Mouse (Mus musculus): ENCODE data around the gene Cldn7. TPM values are rescaled to one million over a fixed set of nuclear protein-coding genes. Genes with fewer than 3 reads are reported as not detected.
A peak's percentile ranks its signal among the peaks of the same experiment; 100 is the strongest.

Gene Cldn7
- polyA plus RNA-seq, 1 experiment from 2014 or later, result 0.33 TPM

MicroRNAs within 50 kb of the gene (microRNA counts, 519-probe panel; counts per million panel counts)
- not detected for microRNA mmu-miR-324-3p
- microRNA mmu-miR-324-5p, result 2,617 counts per million, percentile 68 among the panel's probes with 10 or more counts

Small RNA genes within 50 kb of the gene (microRNA-seq; reads per million reads assigned to microRNA genes)
- gene Gm44349 (not detected), gene Mir324 (3,316 reads per million, percentile 87 among the genes with 10 or more reads in this experiment)

Other genes with a start within 250 kb of the Cldn7 start
- 12.1 and 14.9 TPM in 2 replicates for gene Polr2a, start 206.1 kb upstream of the Cldn7 start, polyA plus RNA-seq (2015; fragmentation: Nextera tagmentation; extraction: Ambion mirVana)
- gene Slc35g3, start 202.8 kb upstream of the Cldn7 start, polyA plus RNA-seq (2015; fragmentation: Nextera tagmentation; extraction: Ambion mirVana), result 0.41 and 0.87 TPM in 2 replicates
- gene Zbtb4, start 198.9 kb upstream of the Cldn7 start, polyA plus RNA-seq (2015; fragmentation: Nextera tagmentation; extraction: Ambion mirVana), result 5.8 and 6.2 TPM in 2 replicates
- 1.4 and 2.9 TPM in 2 replicates for gene Chrnb1, start 168.8 kb upstream of the Cldn7 start, polyA plus RNA-seq (2015; fragmentation: Nextera tagmentation; extraction: Ambion mirVana)
- gene Fgf11, start 162.9 kb upstream of the Cldn7 start, polyA plus RNA-seq (2015; fragmentation: Nextera tagmentation; extraction: Ambion mirVana), result 6.7 and 7.2 TPM in 2 replicates
- gene Tmem102, start 159.2 kb upstream of the Cldn7 start, polyA plus RNA-seq (2015; fragmentation: Nextera tagmentation; extraction: Ambion mirVana), result 1.3 and 1.6 TPM in 2 replicates
- gene Gm39566, start 149.5 kb upstream of the Cldn7 start, polyA plus RNA-seq (2015; fragmentation: Nextera tagmentation; extraction: Ambion mirVana), result not detected in 2 replicates
- not detected in 2 replicates for gene Spem2, start 146.3 kb upstream of the Cldn7 start, polyA plus RNA-seq (2015; fragmentation: Nextera tagmentation; extraction: Ambion mirVana)
- gene Spem1, start 142.6 kb upstream of the Cldn7 start, polyA plus RNA-seq (2015; fragmentation: Nextera tagmentation; extraction: Ambion mirVana), result 0.35 and 0.45 TPM in 2 replicates
- gene Nlgn2, start 127.0 kb upstream of the Cldn7 start, polyA plus RNA-seq (2015; fragmentation: Nextera tagmentation; extraction: Ambion mirVana), result 19.1 and 22.4 TPM in 2 replicates
- 341 and 379 TPM in 2 replicates for gene Tmem256, start 126.3 kb upstream of the Cldn7 start, polyA plus RNA-seq (2015; fragmentation: Nextera tagmentation; extraction: Ambion mirVana)
- 37.3 and 48.6 TPM in 2 replicates for gene Plscr3, start 118.4 kb upstream of the Cldn7 start, polyA plus RNA-seq (2015; fragmentation: Nextera tagmentation; extraction: Ambion mirVana)
- gene Tnk1, start 106.0 kb upstream of the Cldn7 start, polyA plus RNA-seq (2015; fragmentation: Nextera tagmentation; extraction: Ambion mirVana), result 0.10 and 0.13 TPM in 2 replicates
- gene Tmem95, start 86.8 kb upstream of the Cldn7 start, polyA plus RNA-seq (2015; fragmentation: Nextera tagmentation; extraction: Ambion mirVana), result not detected in 2 replicates
- 2.2 and 3.2 TPM in 2 replicates for gene Kctd11, start 83.4 kb upstream of the Cldn7 start, polyA plus RNA-seq (2015; fragmentation: Nextera tagmentation; extraction: Ambion mirVana)
- gene Acap1, start 69.2 kb upstream of the Cldn7 start, polyA plus RNA-seq (2015; fragmentation: Nextera tagmentation; extraction: Ambion mirVana), result 0.13 and 0.25 TPM in 2 replicates
- 5.5 and 6.3 TPM in 2 replicates for gene 2810408A11Rik, start 63.8 kb upstream of the Cldn7 start, polyA plus RNA-seq (2015; fragmentation: Nextera tagmentation; extraction: Ambion mirVana)
- gene Neurl4, start 63.7 kb upstream of the Cldn7 start, polyA plus RNA-seq (2015; fragmentation: Nextera tagmentation; extraction: Ambion mirVana), result 17.8 and 19.0 TPM in 2 replicates
- gene Gps2, start 50.9 kb upstream of the Cldn7 start, polyA plus RNA-seq (2015; fragmentation: Nextera tagmentation; extraction: Ambion mirVana), result 55.2 and 65.7 TPM in 2 replicates
- gene Eif5a, start 42.8 kb upstream of the Cldn7 start, polyA plus RNA-seq (2015; fragmentation: Nextera tagmentation; extraction: Ambion mirVana), result 1,120 and 1,123 TPM in 2 replicates
- gene Ybx2, start 29.0 kb upstream of the Cldn7 start, polyA plus RNA-seq (2015; fragmentation: Nextera tagmentation; extraction: Ambion mirVana), result 5.7 and 6.2 TPM in 2 replicates
- gene Slc2a4, start 16.6 kb upstream of the Cldn7 start, polyA plus RNA-seq (2015; fragmentation: Nextera tagmentation; extraction: Ambion mirVana), result 4.7 and 5.8 TPM in 2 replicates
- 26.9 and 27.4 TPM in 2 replicates for gene Ctdnep1, start 16.4 kb downstream of the Cldn7 start, polyA plus RNA-seq (2015; fragmentation: Nextera tagmentation; extraction: Ambion mirVana)
- 168 and 188 TPM in 2 replicates for gene Elp5, start 17.7 kb downstream of the Cldn7 start, polyA plus RNA-seq (2015; fragmentation: Nextera tagmentation; extraction: Ambion mirVana)
- 576 and 581 TPM in 2 replicates for gene Gabarap, start 26.4 kb downstream of the Cldn7 start, polyA plus RNA-seq (2015; fragmentation: Nextera tagmentation; extraction: Ambion mirVana)
- 54.2 and 55.4 TPM in 2 replicates for gene Phf23, start 31.0 kb downstream of the Cldn7 start, polyA plus RNA-seq (2015; fragmentation: Nextera tagmentation; extraction: Ambion mirVana)
- 21.0 and 25.4 TPM in 2 replicates for gene Dvl2, start 35.8 kb downstream of the Cldn7 start, polyA plus RNA-seq (2015; fragmentation: Nextera tagmentation; extraction: Ambion mirVana)
- 66.6 and 69.1 TPM in 2 replicates for gene Acadvl, start 50.6 kb downstream of the Cldn7 start, polyA plus RNA-seq (2015; fragmentation: Nextera tagmentation; extraction: Ambion mirVana)
- 23.1 and 23.4 TPM in 2 replicates for gene Dlg4, start 52.2 kb downstream of the Cldn7 start, polyA plus RNA-seq (2015; fragmentation: Nextera tagmentation; extraction: Ambion mirVana)
- gene Asgr1, start 89.3 kb downstream of the Cldn7 start, polyA plus RNA-seq (2015; fragmentation: Nextera tagmentation; extraction: Ambion mirVana), result 3.9 and 4.4 TPM in 2 replicates
- gene Asgr2, start 127.9 kb downstream of the Cldn7 start, polyA plus RNA-seq (2015; fragmentation: Nextera tagmentation; extraction: Ambion mirVana), result not detected in 2 replicates
- 1.2 and 1.4 TPM in 2 replicates for gene Mgl2, start 165.6 kb downstream of the Cldn7 start, polyA plus RNA-seq (2015; fragmentation: Nextera tagmentation; extraction: Ambion mirVana)
- gene Clec10a, start 191.4 kb downstream of the Cldn7 start, polyA plus RNA-seq (2015; fragmentation: Nextera tagmentation; extraction: Ambion mirVana), result 1.0 and 1.2 TPM in 2 replicates
- gene Slc16a11, start 248.0 kb downstream of the Cldn7 start, polyA plus RNA-seq (2015; fragmentation: Nextera tagmentation; extraction: Ambion mirVana), result 8.7 and 9.7 TPM in 2 replicates

Data from hindbrain, embryonic 16.5 days (tissue).